Mouse (Mus musculus) adrenal gland, postnatal 25 days (tissue): ENCODE measurements around the gene Gm3187. TPM values are rescaled to one million over a fixed set of nuclear protein-coding genes. Genes with fewer than 3 reads are reported as not detected.
"Not testable (repeated sequence)": the region's sequence is repeated elsewhere in the genome, so short reads cannot be mapped to it uniquely, and the experiment has no call there.

Experiments used
- DNase-seq: peaks from one replicate; pipeline ENCODE4 v3.0.0; 2021; ENCODE audit warnings: mixed read lengths
- long read RNA-seq: library from polyadenylated mRNA; stranded (forward); transcript quantifications from one replicate; pipeline ENCODE4 v2.0.0, GENCODE M21; 2021
- total RNA-seq: library from RNA; stranded (reverse); gene quantifications from 2 replicates; pipeline ENCODE4 v1.2.3, GENCODE M21; 2021

Gene Gm3187
- not detected in 2 replicates for total RNA-seq
- long read RNA-seq, result 0 reads

DNA sequence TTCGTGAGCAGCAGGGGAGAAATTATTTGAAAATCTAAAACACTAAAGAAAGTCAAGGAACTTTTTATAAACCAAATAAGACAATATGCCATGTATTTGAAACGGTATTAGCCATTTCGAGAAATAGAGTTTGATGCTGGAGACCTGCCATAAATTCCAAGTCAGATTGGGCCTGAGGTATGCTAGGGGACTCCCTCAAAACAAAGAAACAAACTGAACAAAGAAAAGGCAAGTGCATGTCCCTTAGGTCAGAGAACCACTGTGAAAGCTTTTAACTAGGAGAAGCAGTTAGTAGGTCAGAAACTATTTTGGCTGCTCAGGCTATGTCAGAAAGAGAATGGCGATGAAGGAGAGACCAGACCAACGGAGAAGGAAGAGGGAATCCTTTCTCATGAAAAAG, at the start of gene Gm3187:
Gene Gm3187 (plus strand): TSS at position 301 of the 400 bp plus-strand sequence.
- not testable (repeated sequence) for DNase-seq

DNA sequence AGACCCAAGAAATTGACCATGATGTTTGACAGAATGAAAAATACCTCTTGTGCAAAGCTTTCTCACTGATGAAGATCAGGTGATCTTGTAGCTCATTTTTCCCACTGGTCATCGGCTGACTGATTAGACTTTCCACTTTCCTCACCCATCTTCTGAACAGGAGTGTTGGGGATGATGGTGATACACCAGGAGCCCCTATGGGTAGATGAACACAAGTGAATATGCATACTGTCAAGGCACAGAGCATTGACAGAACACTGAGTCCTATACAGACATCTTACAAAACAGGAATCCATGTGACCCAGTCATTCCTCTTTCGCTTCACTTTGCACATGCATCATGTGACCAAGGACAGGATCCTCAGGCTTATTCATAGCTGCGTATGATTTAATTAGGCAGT, 28.6 kb upstream of the Gm3187 start, which contains the start of gene Gm3194:
Gene Gm3194 (minus strand): TSS at position 101 of the 400 bp plus-strand sequence.
- not testable (repeated sequence) for DNase-seq

DNA sequence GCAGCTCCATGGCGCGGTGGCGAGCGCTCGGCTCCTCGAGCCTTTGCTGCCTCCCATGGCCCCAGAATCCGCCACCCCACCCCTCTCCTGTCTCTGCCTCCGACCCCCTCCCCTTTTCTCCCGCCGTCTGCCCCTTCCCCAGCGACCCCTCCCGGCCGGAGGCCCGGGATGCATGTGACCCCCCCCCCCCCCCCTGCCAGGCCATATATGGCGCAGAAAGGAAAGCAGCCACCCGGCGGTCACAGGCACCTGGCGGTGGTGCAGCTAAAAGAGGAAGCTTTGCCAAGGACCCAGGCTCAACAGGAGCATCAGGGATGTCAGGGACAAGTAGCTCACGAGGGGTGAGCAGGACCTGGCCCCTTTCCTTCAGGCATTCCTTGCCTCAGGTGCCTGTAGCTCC, 23.5 kb upstream of the Gm3187 start:
- DNase-seq, result not testable (repeated sequence)

DNA sequence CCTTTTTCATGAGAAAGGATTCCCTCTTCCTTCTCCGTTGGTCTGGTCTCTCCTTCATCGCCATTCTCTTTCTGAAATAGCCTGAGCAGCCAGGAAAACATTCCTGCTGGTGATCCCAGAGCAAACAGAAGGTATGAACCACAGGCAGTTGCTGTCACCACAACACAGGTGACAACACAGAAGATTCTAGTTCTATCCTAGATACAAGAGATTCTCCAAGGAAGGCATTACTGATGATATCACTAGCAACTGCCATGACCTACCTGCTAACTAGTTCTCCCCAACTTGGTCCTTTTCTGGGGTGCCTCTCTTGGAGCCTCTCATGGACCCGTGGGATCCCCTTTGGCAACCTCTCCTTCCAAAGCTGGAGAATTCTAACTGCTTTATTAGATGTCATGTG, 6.3 kb upstream of the Gm3187 start, which contains the start of gene Gm8246:
Gene Gm8246 (minus strand): TSS at position 101 of the 400 bp plus-strand sequence.
- not testable (repeated sequence) for DNase-seq

DNA sequence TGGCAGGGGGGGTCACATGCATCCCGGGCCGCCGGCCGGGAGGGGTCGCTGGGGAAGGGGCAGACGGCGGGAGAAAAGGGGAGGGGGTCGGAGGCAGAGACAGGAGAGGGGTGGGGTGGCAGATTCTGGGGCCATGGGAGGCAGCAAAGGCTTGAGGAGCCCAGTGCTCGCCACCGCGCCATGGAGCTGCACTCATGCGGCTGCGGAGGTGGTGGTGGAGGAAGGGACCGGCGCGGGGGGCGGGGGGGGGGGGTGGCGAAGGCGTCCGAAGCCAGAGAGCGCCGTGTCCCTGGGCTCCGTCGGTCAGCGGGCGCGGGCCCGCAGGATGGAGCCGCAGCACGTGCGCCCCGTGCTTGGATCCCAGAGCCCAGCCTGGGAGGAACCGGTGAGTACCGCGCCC, 17.4 kb downstream of the Gm3187 start, which contains the start of gene Gm3488:
Gene Gm3488 (plus strand): TSS at position 301 of the 400 bp plus-strand sequence.
- DNase-seq, result not testable (repeated sequence)

DNA sequence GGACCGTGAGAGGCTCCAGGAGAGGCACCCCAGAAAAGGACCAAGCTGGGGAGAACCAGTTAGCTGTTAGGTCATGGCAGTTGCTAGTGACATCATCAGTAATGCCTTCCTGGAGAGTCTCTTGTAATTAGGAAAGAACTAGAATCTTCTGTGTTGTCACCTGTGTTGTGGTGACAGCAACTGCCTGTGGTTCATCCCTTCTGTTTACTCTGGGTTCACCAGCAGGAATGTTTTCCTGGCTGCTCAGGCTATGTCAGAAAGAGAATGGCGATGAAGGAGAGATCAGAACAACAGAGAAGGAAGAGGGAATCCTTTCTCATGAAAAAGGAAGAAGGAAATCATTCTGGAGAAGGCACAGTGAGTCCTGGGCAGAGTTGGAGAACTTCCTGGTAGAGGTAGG, 54.2 kb downstream of the Gm3187 start, which contains the start of gene Gm3532:
Gene Gm3532 (plus strand): TSS at position 301 of the 400 bp plus-strand sequence.
- DNase-seq, result not testable (repeated sequence)

Other genes starting within 250 kb of the Gm3187 start
- not detected in 2 replicates for gene Gm3526, start 223.6 kb upstream of the Gm3187 start, total RNA-seq
- not detected in 2 replicates for gene Gm3542, start 149.3 kb upstream of the Gm3187 start, total RNA-seq
- gene Gm3500, start 95.2 kb upstream of the Gm3187 start, total RNA-seq, result not detected in 2 replicates
- 0.73 TPM in 1 of 2 replicates, not detected in the other for gene Gm3194, start 28.7 kb upstream of the Gm3187 start, total RNA-seq
- not detected in 2 replicates for gene Gm8246, start 6.4 kb upstream of the Gm3187 start, total RNA-seq
- 0.58 TPM in 1 of 2 replicates, not detected in the other for gene Gm3488, start 17.5 kb downstream of the Gm3187 start, total RNA-seq
- not detected in 2 replicates for gene Gm3532, start 54.3 kb downstream of the Gm3187 start, total RNA-seq
- not detected in 2 replicates for gene Gm8265, start 148.8 kb downstream of the Gm3187 start, total RNA-seq
- not detected in 2 replicates for gene Gm9603, start 203.2 kb downstream of the Gm3187 start, total RNA-seq